Mouse (Mus musculus) T-helper 2 cell (primary cell): ENCODE measurements around the gene Retreg1.

ENCODE experiments used
- in situ Hi-C: fragments of 300-600 bp; cut with MboI, MseI; formaldehyde crosslinking; loops from one replicate; pipeline ENCODE4 v1.15.1; 2025; ENCODE audit warnings: high pct_unique_total_duplicates

Gene Retreg1

GRCm38 (mm10) chr15:25915013-25915412 lies 72.0 kb downstream of the Retreg1 start:
- in situ Hi-C loops: no loop called here

GRCm38 (mm10) chr15:25915574-25916205 lies 72.7 kb downstream of the Retreg1 start:
- in situ Hi-C loops: no loop called here

GRCm38 (mm10) chr15:25916252-25916651 lies 73.3 kb downstream of the Retreg1 start:
- in situ Hi-C loops: no loop called here

- in situ Hi-C loops: no loop called here
Measured at GRCm38 (mm10) chr15:25918641-25919040, 75.7 kb downstream of the Retreg1 start.

GRCm38 (mm10) chr15:25919995-25920394 lies 77.0 kb downstream of the Retreg1 start:
- in situ Hi-C loops: no loop called here

- in situ Hi-C loops: no loop called here
Measured at GRCm38 (mm10) chr15:25920886-25921285, 77.9 kb downstream of the Retreg1 start.

GRCm38 (mm10) chr15:25922007-25922406 lies 79.0 kb downstream of the Retreg1 start:
- in situ Hi-C loops: no loop called here

- in situ Hi-C loops: no loop called here
Measured at GRCm38 (mm10) chr15:25923916-25924315, 80.9 kb downstream of the Retreg1 start.

GRCm38 (mm10) chr15:25926171-25926570 lies 83.2 kb downstream of the Retreg1 start:
- in situ Hi-C loops: no loop called here

- in situ Hi-C loops: no loop called here
Measured at GRCm38 (mm10) chr15:25927106-25927505, 84.1 kb downstream of the Retreg1 start.

GRCm38 (mm10) chr15:25928001-25928400 lies 85.0 kb downstream of the Retreg1 start:
- in situ Hi-C loops: no loop called here

- in situ Hi-C loops: no loop called here
Measured at GRCm38 (mm10) chr15:25928831-25929230, 85.9 kb downstream of the Retreg1 start.

- in situ Hi-C loops: no loop called here
Measured at GRCm38 (mm10) chr15:25929518-25929917, 86.5 kb downstream of the Retreg1 start.

- in situ Hi-C loops: no loop called here
Measured at GRCm38 (mm10) chr15:25929936-25930335, 87.0 kb downstream of the Retreg1 start.

- in situ Hi-C loops: no loop called here
Measured at GRCm38 (mm10) chr15:25930657-25931056, 87.7 kb downstream of the Retreg1 start.

GRCm38 (mm10) chr15:25932497-25932896 lies 89.5 kb downstream of the Retreg1 start:
- in situ Hi-C loops: no loop called here

- in situ Hi-C loops: no loop called here
Measured at GRCm38 (mm10) chr15:25932937-25933684, 90.1 kb downstream of the Retreg1 start.

GRCm38 (mm10) chr15:25933685-25934108 lies 90.7 kb downstream of the Retreg1 start:
- in situ Hi-C loops: no loop called here

- in situ Hi-C loops: no loop called here
Measured at GRCm38 (mm10) chr15:25934411-25934810, 91.4 kb downstream of the Retreg1 start.

- in situ Hi-C loops: loop anchor here (5.0 kb wide), 1 partner anchor 91 kb away; no protein-coding TSS in a partner anchor
Measured at GRCm38 (mm10) chr15:25938496-25938895, 95.5 kb downstream of the Retreg1 start.

- in situ Hi-C loops: no loop called here
Measured at GRCm38 (mm10) chr15:25940397-25941377, 97.7 kb downstream of the Retreg1 start.

- in situ Hi-C loops: no loop called here
Measured at GRCm38 (mm10) chr15:25941514-25941913, 98.5 kb downstream of the Retreg1 start.
